10 mouse cellular contexts compared by ENCODE assay signal in the genomic region with DNA sequence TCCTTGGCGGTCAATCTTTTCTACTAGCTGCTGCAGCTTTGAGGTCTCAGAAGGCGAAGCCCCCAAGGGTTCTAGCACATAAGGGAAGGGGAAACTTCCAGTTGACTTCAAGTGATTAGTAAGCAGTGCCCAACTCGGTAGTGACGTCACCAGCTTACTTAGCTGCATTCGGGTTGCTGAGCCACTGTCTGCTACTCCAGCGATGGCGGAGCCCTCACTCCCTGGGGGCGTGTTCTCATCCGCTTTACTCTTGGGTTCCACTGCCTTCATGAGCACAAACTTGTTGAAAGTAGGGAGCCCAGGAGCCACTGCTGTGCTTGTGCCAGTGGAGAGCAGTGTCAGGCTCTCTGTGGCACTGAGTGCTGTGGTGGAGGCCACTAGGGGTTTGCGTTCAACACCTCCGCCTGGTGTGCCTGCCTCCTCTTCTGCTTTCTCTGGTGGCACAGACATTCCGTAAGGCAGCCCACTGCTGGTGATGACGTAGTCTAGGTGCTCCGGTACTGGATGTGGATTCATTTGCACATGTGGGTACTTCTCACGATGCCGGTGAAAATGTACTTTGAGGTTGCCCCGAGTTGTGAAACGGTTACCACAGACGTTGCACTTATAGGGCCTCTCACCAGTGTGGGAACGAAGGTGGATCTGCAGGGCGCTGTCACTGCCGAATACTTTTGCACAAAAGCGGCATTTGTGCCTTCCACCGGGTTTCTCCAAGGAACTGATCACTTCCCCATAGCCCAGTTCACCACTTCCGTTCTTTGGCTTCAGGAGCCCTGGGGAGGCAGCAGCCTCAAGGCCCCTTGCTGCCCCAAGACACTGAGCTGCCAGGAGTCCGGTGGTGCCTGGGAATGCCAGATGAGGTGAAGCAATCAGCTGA. TPM values are rescaled to one million over a fixed set of nuclear protein-coding genes. Genes with fewer than 3 reads are reported as not detected.
DNase-seq lines count a peak whose midpoint lies in the region; ATAC-seq and TF ChIP-seq lines count a peak whose summit lies in the region.
"Had no signal": no experiment of that assay in that cellular context is flagged by ENCODE, and none has a peak within 500 bp of the region (broad histone marks: within the 10 kb centered on the region; RNA-seq: fewer than 3 reads in every experiment).

No protein-coding gene starts in this region.

- H3K4me2 ChIP-seq in intestine, embryonic 14.5 days (ENCODE audit: low read length), result no peak overlapping the region
- no peak overlapping the region for H3K4me2 ChIP-seq in intestine, postnatal 0 days (replicated peaks; ENCODE audit: low read depth)
- peak overlapping the region; percentile 84 for H3K4me2 ChIP-seq in hindbrain, embryonic 12.5 days (replicated peaks)
- peak overlapping the region; percentile 92 for H3K4me2 ChIP-seq in midbrain, embryonic 13.5 days (replicated peaks)

- H3K27me3 ChIP-seq in intestine, embryonic 14.5 days (replicated peaks; ENCODE audit: control insufficient read depth, insufficient read depth, low read length), result no peaks in the 10 kb centered on the region
- no peaks in the 10 kb centered on the region for H3K27me3 ChIP-seq in intestine, postnatal 0 days (replicated peaks; ENCODE audit: control insufficient read depth, insufficient read depth, low read length)
- no peaks in the 10 kb centered on the region for H3K27me3 ChIP-seq in hindbrain, embryonic 12.5 days
- no peaks in the 10 kb centered on the region for H3K27me3 ChIP-seq in midbrain, embryonic 13.5 days

- peaks cover 13% of the 10 kb centered on the region; the same call in 1 of the 2 replicates for H3K4me1 ChIP-seq in intestine, embryonic 14.5 days (replicated peaks; ENCODE audit: control insufficient read depth, insufficient read depth, low read length)
- no peaks in the 10 kb centered on the region for H3K4me1 ChIP-seq in intestine, postnatal 0 days (replicated peaks; ENCODE audit: control insufficient read depth, insufficient read depth, low read length)
- peaks cover 16% of the 10 kb centered on the region for H3K4me1 ChIP-seq in bone marrow macrophage, adult 2 months (ENCODE audit: control insufficient read depth, insufficient read depth, low read length)
- peaks cover 51% of the 10 kb centered on the region for H3K4me1 ChIP-seq in hindbrain, embryonic 12.5 days
- H3K4me1 ChIP-seq in midbrain, embryonic 13.5 days (replicated peaks), result peaks cover 60% of the 10 kb centered on the region

- no peak for ATAC-seq in intestine, embryonic 14.5 days (replicated peaks; ENCODE audit: low FRiP score, low TSS enrichment, low read depth)
- no peak for ATAC-seq in intestine, postnatal 0 days
- ATAC-seq in hindbrain, embryonic 12.5 days (ENCODE audit: low FRiP score), result no peak
- no peak for ATAC-seq in midbrain, embryonic 13.5 days
- no peak for ATAC-seq in megakaryocyte-erythroid progenitor cell, adult 5-6 weeks (replicated peaks; ENCODE audit: low FRiP score, low TSS enrichment, poor library complexity, severe bottlenecking)
- no peak for ATAC-seq in frontal cortex, adult (ENCODE audit: low TSS enrichment)

- H3K36me3 ChIP-seq in intestine, embryonic 14.5 days (ENCODE audit: control insufficient read depth, insufficient read depth, low read length), result peaks cover 31% of the 10 kb centered on the region
- H3K36me3 ChIP-seq in intestine, postnatal 0 days (ENCODE audit: control insufficient read depth, insufficient read depth), result peaks cover 9% of the 10 kb centered on the region
- peaks cover 53% of the 10 kb centered on the region for H3K36me3 ChIP-seq in hindbrain, embryonic 12.5 days
- peaks cover 52% of the 10 kb centered on the region for H3K36me3 ChIP-seq in midbrain, embryonic 13.5 days

- H3K4me3 ChIP-seq in intestine, embryonic 14.5 days (ENCODE audit: low read depth, low read length), result peak overlapping the region; percentile 80; the same call in 1 of the 2 replicates
- no peak overlapping the region for H3K4me3 ChIP-seq in intestine, postnatal 0 days (ENCODE audit: low read depth, low read length)
- H3K4me3 ChIP-seq in bone marrow macrophage, adult 2 months (ENCODE audit: insufficient read depth, low read length), result peak overlapping the region; percentile 51
- H3K4me3 ChIP-seq in hindbrain, embryonic 12.5 days, result peak overlapping the region; percentile 80
- peak overlapping the region; percentile 83 for H3K4me3 ChIP-seq in midbrain, embryonic 13.5 days (replicated peaks)
- no peak overlapping the region; the same call in 1 of the 2 replicates for H3K4me3 ChIP-seq in left cerebral cortex, adult 2 months

- H3K9me3 ChIP-seq in intestine, embryonic 14.5 days (ENCODE audit: control insufficient read depth, low read length), result no peaks in the 10 kb centered on the region
- H3K9me3 ChIP-seq in intestine, postnatal 0 days (ENCODE audit: control insufficient read depth), result no peaks in the 10 kb centered on the region
- no peaks in the 10 kb centered on the region for H3K9me3 ChIP-seq in hindbrain, embryonic 12.5 days (replicated peaks)
- 0 out of 2 replicates have a peak, but pooled peaks cover 3% of the 10 kb centered on the region for H3K9me3 ChIP-seq in midbrain, embryonic 13.5 days

- no peak for DNase-seq in intestine, embryonic 14.5 days (ENCODE audit: low spot score)
- DNase-seq in left cerebral cortex, adult 2 months (ENCODE audit: extremely low spot score in 1 of 2, low spot score in 2 of 2), result no peak
- DNase-seq: retina, postnatal 1 day had no signal

- TF ChIP-seq CTCF in intestine, postnatal 0 days (IDR thresholded peaks at IDR 0.05; ENCODE audit: low read depth), result no peak
- TF ChIP-seq CTCF in bone marrow macrophage, adult 2 months (IDR thresholded peaks at IDR 0.05; ENCODE audit: low read depth, low read length), result peak; percentile 5; the same call in 1 of the 2 replicates
- TF ChIP-seq CTCF in left cerebral cortex, adult 2 months (IDR thresholded peaks at IDR 0.05), result no peak

- intact Hi-C loops in left cerebral cortex, adult 2 months (cut with DNase I), result loop anchor here (10.0 kb wide), 1 partner anchor 289 kb away; a partner anchor contains a TSS

- no peak for TF ChIP-seq POLR2A in bone marrow macrophage, adult 2 months (IDR thresholded peaks at IDR 0.05; ENCODE audit: borderline replicate concordance, low read depth, low read length)

- H3K27ac ChIP-seq in intestine, embryonic 14.5 days (ENCODE audit: low read depth), result no peak overlapping the region
- H3K27ac ChIP-seq in intestine, postnatal 0 days (ENCODE audit: low read depth, low read length), result no peak overlapping the region
- no peak overlapping the region for H3K27ac ChIP-seq in bone marrow macrophage, adult 2 months (ENCODE audit: insufficient read depth, low read depth, low read length)
- peak overlapping the region; percentile 97 for H3K27ac ChIP-seq in hindbrain, embryonic 12.5 days
- H3K27ac ChIP-seq in midbrain, embryonic 13.5 days, result peak overlapping the region; percentile 96; the same call in 1 of the 2 replicates
- no peak overlapping the region for H3K27ac ChIP-seq in left cerebral cortex, adult 2 months

- 83% methylated on average over 26 of the region's 26 CpGs for whole genome bisulfite sequencing in intestine, embryonic 14.5 days
- WGBS in intestine, postnatal 0 days, result 93% methylated on average over 26 of the region's 26 CpGs
- WGBS in hindbrain, embryonic 12.5 days, result 86% methylated on average over 26 of the region's 26 CpGs
- 84% methylated on average over 26 of the region's 26 CpGs for WGBS in midbrain, embryonic 13.5 days

- H3K9ac ChIP-seq in intestine, embryonic 14.5 days (ENCODE audit: low read length), result no peak overlapping the region
- H3K9ac ChIP-seq in intestine, postnatal 0 days (ENCODE audit: low read depth, low read length), result no peak overlapping the region
- peak overlapping the region; percentile 95 for H3K9ac ChIP-seq in hindbrain, embryonic 12.5 days
- H3K9ac ChIP-seq in midbrain, embryonic 13.5 days (replicated peaks), result peak overlapping the region; percentile 94

RNA-seq across cellular contexts. Expression of a gene that starts 9.2 kb away (rescaled TPM):
- 37.0 and 43.5 TPM in 2 replicates for polyA plus RNA-seq in intestine, embryonic 14.5 days (2014; fragmentation: Nextera tagmentation; extraction: Ambion mirVana)
- 9.2 and 11.8 TPM in 2 replicates for polyA plus RNA-seq in intestine, postnatal 0 days (2015; fragmentation: Nextera tagmentation; extraction: Ambion mirVana)
- 31.8 and 34.2 TPM in 2 replicates for polyA plus RNA-seq in bone marrow macrophage, adult 2 months (2012; ENCODE audit: insufficient read depth, insufficient read length, missing spikeins)
- 54.7 and 56.1 TPM in 2 replicates for polyA plus RNA-seq in hindbrain, embryonic 12.5 days (2016; fragmentation: Nextera tagmentation; extraction: Ambion mirVana)
- polyA plus RNA-seq in midbrain, embryonic 13.5 days (2015; fragmentation: Nextera tagmentation; extraction: Ambion mirVana), result 50.4 and 57.8 TPM in 2 replicates
- 99.9 and 106 TPM in 2 replicates for total RNA-seq in megakaryocyte-erythroid progenitor cell, adult 5-6 weeks (2014; fragmentation: Nextera tagmentation)
- 80.9 and 82.8 TPM in 2 replicates for total RNA-seq in megakaryocyte-erythroid progenitor cell, adult 5-6 weeks (2017)
- 10 to 100 TPM; 37.4 to 44.7 TPM for total RNA-seq in left cerebral cortex, adult 2 months (2021)

RNA-seq across cellular contexts. Expression of a gene that starts 14.4 kb away (rescaled TPM):
- 15.2 and 16.2 TPM in 2 replicates for polyA plus RNA-seq in intestine, embryonic 14.5 days (2014; fragmentation: Nextera tagmentation; extraction: Ambion mirVana)
- polyA plus RNA-seq in intestine, postnatal 0 days (2015; fragmentation: Nextera tagmentation; extraction: Ambion mirVana), result 2.4 and 2.7 TPM in 2 replicates
- 0.67 and 0.95 TPM in 2 replicates for polyA plus RNA-seq in bone marrow macrophage, adult 2 months (2012; ENCODE audit: insufficient read depth, insufficient read length, missing spikeins)
- polyA plus RNA-seq in hindbrain, embryonic 12.5 days (2016; fragmentation: Nextera tagmentation; extraction: Ambion mirVana), result 60.7 and 62.8 TPM in 2 replicates
- 56.6 and 56.9 TPM in 2 replicates for polyA plus RNA-seq in midbrain, embryonic 13.5 days (2015; fragmentation: Nextera tagmentation; extraction: Ambion mirVana)
- total RNA-seq in megakaryocyte-erythroid progenitor cell, adult 5-6 weeks (2014; fragmentation: Nextera tagmentation), result 0.54 and 1.5 TPM in 2 replicates
- 1.4 TPM in 1 of 2 replicates, not detected in the other for total RNA-seq in megakaryocyte-erythroid progenitor cell, adult 5-6 weeks (2017)
- total RNA-seq in left cerebral cortex, adult 2 months (2021), result 10 to 100 TPM; 31.9 to 33.0 TPM
- total RNA-seq: MEL had no signal

RNA-seq across cellular contexts. Expression of a gene that starts 34.8 kb away (rescaled TPM):
- 21.0 and 22.1 TPM in 2 replicates for polyA plus RNA-seq in intestine, embryonic 14.5 days (2014; fragmentation: Nextera tagmentation; extraction: Ambion mirVana)
- 6.8 and 7.8 TPM in 2 replicates for polyA plus RNA-seq in intestine, postnatal 0 days (2015; fragmentation: Nextera tagmentation; extraction: Ambion mirVana)
- polyA plus RNA-seq in bone marrow macrophage, adult 2 months (2012; ENCODE audit: insufficient read depth, insufficient read length, missing spikeins), result 17.6 and 20.0 TPM in 2 replicates
- 40.6 and 51.9 TPM in 2 replicates for polyA plus RNA-seq in hindbrain, embryonic 12.5 days (2016; fragmentation: Nextera tagmentation; extraction: Ambion mirVana)
- 60.6 and 63.4 TPM in 2 replicates for polyA plus RNA-seq in midbrain, embryonic 13.5 days (2015; fragmentation: Nextera tagmentation; extraction: Ambion mirVana)
- total RNA-seq in megakaryocyte-erythroid progenitor cell, adult 5-6 weeks (2014; fragmentation: Nextera tagmentation), result 5.3 and 6.9 TPM in 2 replicates
- total RNA-seq in megakaryocyte-erythroid progenitor cell, adult 5-6 weeks (2017), result 4.8 and 14.1 TPM in 2 replicates
- 10 to 100 TPM; 35.8 to 37.2 TPM for total RNA-seq in left cerebral cortex, adult 2 months (2021)

RNA-seq across cellular contexts. Expression of a gene that starts 35.2 kb away (rescaled TPM):
- polyA plus RNA-seq in intestine, embryonic 14.5 days (2014; fragmentation: Nextera tagmentation; extraction: Ambion mirVana), result 34.3 and 44.9 TPM in 2 replicates
- polyA plus RNA-seq in intestine, postnatal 0 days (2015; fragmentation: Nextera tagmentation; extraction: Ambion mirVana), result 20.8 and 21.7 TPM in 2 replicates
- polyA plus RNA-seq in bone marrow macrophage, adult 2 months (2012; ENCODE audit: insufficient read depth, insufficient read length, missing spikeins), result 39.0 and 39.2 TPM in 2 replicates
- 51.1 and 57.3 TPM in 2 replicates for polyA plus RNA-seq in hindbrain, embryonic 12.5 days (2016; fragmentation: Nextera tagmentation; extraction: Ambion mirVana)
- polyA plus RNA-seq in midbrain, embryonic 13.5 days (2015; fragmentation: Nextera tagmentation; extraction: Ambion mirVana), result 55.5 and 60.8 TPM in 2 replicates
- 24.9 and 26.9 TPM in 2 replicates for total RNA-seq in megakaryocyte-erythroid progenitor cell, adult 5-6 weeks (2014; fragmentation: Nextera tagmentation)
- 29.7 and 32.5 TPM in 2 replicates for total RNA-seq in megakaryocyte-erythroid progenitor cell, adult 5-6 weeks (2017)
- 10 to 100 TPM; 62.6 to 66.0 TPM for total RNA-seq in left cerebral cortex, adult 2 months (2021)

RNA-seq across cellular contexts. Expression of a gene that starts 42.0 kb away (rescaled TPM):
- not detected in 2 replicates for polyA plus RNA-seq in intestine, embryonic 14.5 days (2014; fragmentation: Nextera tagmentation; extraction: Ambion mirVana)
- not detected in 2 replicates for polyA plus RNA-seq in intestine, postnatal 0 days (2015; fragmentation: Nextera tagmentation; extraction: Ambion mirVana)
- not detected in 2 replicates for polyA plus RNA-seq in bone marrow macrophage, adult 2 months (2012; ENCODE audit: insufficient read depth, insufficient read length, missing spikeins)
- 0.06 TPM in 1 of 2 replicates, not detected in the other for polyA plus RNA-seq in hindbrain, embryonic 12.5 days (2016; fragmentation: Nextera tagmentation; extraction: Ambion mirVana)
- polyA plus RNA-seq in midbrain, embryonic 13.5 days (2015; fragmentation: Nextera tagmentation; extraction: Ambion mirVana), result not detected in 2 replicates
- not detected in 2 replicates for total RNA-seq in megakaryocyte-erythroid progenitor cell, adult 5-6 weeks (2014; fragmentation: Nextera tagmentation)
- total RNA-seq in megakaryocyte-erythroid progenitor cell, adult 5-6 weeks (2017), result not detected in 2 replicates
- not detected for total RNA-seq in left cerebral cortex, adult 2 months (2021)

Comparison
In these comparisons a context has a peak if more than half of its experiments do, and no peak if none do; other contexts are left out.
1. H3K4me3 ChIP-seq: peak in intestine, embryonic 14.5 days (single experiment), bone marrow macrophage, adult 2 months (single experiment), hindbrain, embryonic 12.5 days (single experiment) and midbrain, embryonic 13.5 days (single experiment); none in intestine, postnatal 0 days (single experiment) and left cerebral cortex, adult 2 months (single experiment).
2. H3K27ac ChIP-seq: peak in hindbrain, embryonic 12.5 days (single experiment) and midbrain, embryonic 13.5 days (single experiment); none in intestine, embryonic 14.5 days (single experiment), intestine, postnatal 0 days (single experiment), bone marrow macrophage, adult 2 months (single experiment) and left cerebral cortex, adult 2 months (single experiment).
3. H3K4me2 ChIP-seq: peak in hindbrain, embryonic 12.5 days (single experiment) and midbrain, embryonic 13.5 days (single experiment); none in intestine, embryonic 14.5 days (single experiment) and intestine, postnatal 0 days (single experiment).
4. H3K9ac ChIP-seq: peak in hindbrain, embryonic 12.5 days (single experiment) and midbrain, embryonic 13.5 days (single experiment); none in intestine, embryonic 14.5 days (single experiment) and intestine, postnatal 0 days (single experiment).